Mouse (Mus musculus) cerebellum, adult 2 months (tissue): ENCODE measurements around the gene Htt. TPM values are rescaled to one million over a fixed set of nuclear protein-coding genes. Genes with fewer than 3 reads are reported as not detected.
A peak's percentile ranks its signal among the peaks of the same experiment; 100 is the strongest.

Source experiments
- DNase-seq, 2 experiments: peaks; one replicate each; pipeline ENCODE4 v3.0.0; 2021
- H3K27ac ChIP-seq: fragments of 200-500 bp; 2 replicates; pipeline ENCODE4 v1.5.1; 2012; ENCODE audit warnings: low read length, control low read depth, inconsistent platforms; ENCODE audit not compliant: insufficient read depth
- H3K27me3 ChIP-seq: fragments of 200-500 bp; 2 replicates; pipeline ENCODE4 v1.6.1; 2012; ENCODE audit warnings: inconsistent platforms, mild to moderate bottlenecking, low read length, moderate library complexity; ENCODE audit not compliant: control insufficient read depth, insufficient read depth
- H3K4me1 ChIP-seq: fragments of 200-500 bp; 2 replicates; pipeline ENCODE4 v1.6.1; 2011; ENCODE audit warnings: low read length; ENCODE audit not compliant: control insufficient read depth, insufficient read depth
- H3K4me3 ChIP-seq: fragments of 200-500 bp; replicated peaks from 2 replicates; pipeline ENCODE3; 2011; ENCODE audit warnings: mild to moderate bottlenecking, low read depth, low read length, control low read depth; ENCODE audit not compliant: insufficient read depth
- CTCF ChIP-seq: fragments of 200-500 bp; IDR thresholded peaks from 2 replicates; pipeline ENCODE4 v1.5.1; 2011; ENCODE audit warnings: low read depth, mild to moderate bottlenecking, control low read depth, low read length, moderate library complexity, borderline replicate concordance; ENCODE audit not compliant: insufficient read depth
- POLR2A ChIP-seq: fragments of 200-500 bp; IDR thresholded peaks from 2 replicates; pipeline ENCODE4 v1.6.1; 2011; ENCODE audit warnings: low read length, control low read depth, borderline replicate concordance; ENCODE audit not compliant: insufficient read depth
- WGBS: fragments of 180-500 bp; shearing (Covaris S2); methylation state at CpG from one replicate; pipeline ENCODE4 v1.1.7; 2018; 5-methylcytosine and 5-hydroxymethylcytosine counted together
- polyA plus RNA-seq: library from polyadenylated mRNA; depleted of rRNA; stranded (reverse); fragments of >200 nt; gene quantifications from 2 replicates; pipeline ENCODE4 v1.2.3, GENCODE M21; 2012

Htt gene
- polyA plus RNA-seq, 1 experiment: 45.4 TPM

DNA sequence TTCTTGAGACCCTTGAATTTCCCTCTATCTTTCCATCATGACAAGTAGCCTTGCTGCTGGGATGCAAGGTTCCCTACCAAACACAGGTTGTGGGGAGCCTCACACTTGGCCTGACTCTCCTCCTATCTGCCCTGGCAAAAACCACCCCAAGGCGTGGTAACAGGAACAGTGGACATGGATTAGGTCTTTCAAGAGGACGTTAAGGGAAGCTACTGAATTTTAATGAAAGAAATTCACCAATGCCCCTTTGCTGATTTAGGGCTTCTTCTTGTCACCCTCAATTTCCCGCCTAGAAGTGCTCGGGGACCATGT is 148.9 kb downstream of the Htt start:
- TF ChIP-seq CTCF (no peak), POLR2A (no peak)
- 88% methylated on average over 4 of the region's 4 CpGs for WGBS
- no peak for DNase-seq

DNA sequence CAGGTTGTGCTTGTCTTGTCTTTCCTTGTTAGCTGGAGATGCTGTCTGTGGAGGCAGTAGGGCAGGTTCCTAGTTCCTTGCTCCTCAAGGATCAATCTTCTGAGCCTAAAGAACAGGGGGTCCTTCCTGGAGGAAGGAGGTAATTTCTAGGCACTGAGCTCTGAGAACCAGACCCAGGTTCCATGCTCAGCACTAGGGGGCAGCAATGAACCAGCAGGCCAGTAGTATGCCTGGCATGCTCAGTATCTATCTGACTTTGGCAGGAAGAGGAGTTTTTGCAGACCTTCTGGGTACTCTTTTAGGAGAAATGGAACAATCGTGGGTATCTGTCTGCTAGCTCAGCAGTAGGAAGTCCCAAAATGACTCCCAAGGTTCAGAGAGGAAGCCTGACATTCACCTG is 154.3 kb downstream of the Htt start:
- peaks cover 2% of the 10 kb centered on the region; the same call in 1 of the 2 replicates for H3K4me1 ChIP-seq
- no peaks in the 10 kb centered on the region for H3K27me3 ChIP-seq
- peak; percentile 48 to 63 for DNase-seq
- no peak overlapping the region for H3K27ac ChIP-seq
- 3% methylated on average over 1 of the region's 1 CpGs for WGBS
- no peak overlapping the region for H3K4me3 ChIP-seq
- TF ChIP-seq CTCF (peak; percentile 85), POLR2A (no peak)

More for the DNA sequence above, 148.9 kb downstream of the Htt start:
- no peak overlapping the region for H3K4me3 ChIP-seq
- no peaks in the 10 kb centered on the region for H3K27me3 ChIP-seq
- peaks cover 2% of the 10 kb centered on the region; the same call in 1 of the 2 replicates for H3K4me1 ChIP-seq
- H3K27ac ChIP-seq: no peak overlapping the region

DNA sequence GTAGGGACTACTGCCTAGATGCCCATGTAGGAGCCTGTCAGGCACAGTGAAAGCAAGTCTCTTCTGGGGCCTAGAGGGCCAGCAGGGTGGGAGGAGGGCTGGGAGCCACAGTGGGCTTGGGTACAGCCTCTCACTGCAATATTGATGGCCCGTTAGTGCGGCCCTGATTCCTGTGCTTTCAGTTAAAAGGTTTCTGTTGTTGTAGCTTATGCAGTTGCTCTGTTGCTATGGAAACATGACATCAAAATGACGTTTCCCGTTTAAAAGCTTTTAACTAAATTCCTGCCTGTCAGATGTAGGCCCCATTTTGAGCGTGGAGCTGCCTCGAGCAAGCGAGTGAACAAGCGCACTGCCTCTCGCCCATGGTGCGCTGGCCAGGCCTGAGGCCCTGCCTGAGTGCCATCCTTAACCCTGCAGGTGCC is 155.7 kb downstream of the Htt start:
- Histone ChIP-seq H3K27me3 (no peaks in the 10 kb centered on the region), H3K4me3 (no peak overlapping the region), H3K27ac (no peak overlapping the region), H3K4me1 (peaks cover 2% of the 10 kb centered on the region; the same call in 1 of the 2 replicates)
- no peak for TF ChIP-seq CTCF
- 68% methylated on average over 10 of the region's 10 CpGs for WGBS
- DNase-seq: no peak

DNA sequence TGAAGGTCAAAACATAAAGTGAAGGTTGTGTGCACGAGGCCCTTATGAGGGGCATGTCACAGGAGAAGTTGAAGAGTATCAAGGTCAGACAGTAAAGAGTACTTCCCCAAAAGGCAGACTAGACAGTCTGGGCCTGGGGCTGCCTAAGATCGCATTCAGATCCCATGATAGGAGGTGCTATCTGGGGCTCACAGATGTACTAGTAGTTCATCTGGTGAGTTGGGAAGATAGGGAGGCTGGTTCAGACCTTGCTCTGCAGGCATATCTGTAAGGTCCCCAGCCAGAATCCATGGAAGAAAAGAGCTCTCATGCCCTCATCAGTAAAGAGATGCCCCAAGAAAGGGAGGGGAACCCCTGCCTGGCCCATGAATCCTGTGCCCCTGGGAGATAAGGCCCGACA is 157.2 kb downstream of the Htt start:
- Histone ChIP-seq H3K4me1 (no peaks in the 10 kb centered on the region), H3K4me3 (no peak overlapping the region), H3K27ac (no peak overlapping the region), H3K27me3 (no peaks in the 10 kb centered on the region)
- TF ChIP-seq CTCF (no peak), POLR2A (no peak)
- 87% methylated on average over 3 of the region's 3 CpGs for WGBS
- DNase-seq: no peak

DNA sequence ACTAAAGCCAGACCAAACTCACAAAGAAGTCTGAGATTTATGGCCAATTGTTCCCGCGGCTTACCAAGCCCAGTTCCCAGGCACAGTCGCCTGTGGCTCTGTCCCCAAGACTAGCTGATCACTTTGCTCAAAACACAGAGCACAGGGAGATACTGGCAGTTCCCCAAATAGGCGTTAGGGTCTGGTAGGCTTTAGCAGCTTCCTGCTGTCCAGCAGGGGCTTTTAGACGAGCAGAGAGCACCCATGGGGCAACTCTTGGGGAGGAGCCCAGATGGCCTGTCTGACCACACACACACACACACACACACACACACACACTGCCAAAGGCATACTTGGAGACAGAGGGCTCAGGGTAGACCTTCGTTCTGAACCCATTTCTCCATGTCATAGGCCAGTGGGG is 161.0 kb downstream of the Htt start:
- Histone ChIP-seq H3K27me3 (no peaks in the 10 kb centered on the region), H3K4me1 (no peaks in the 10 kb centered on the region), H3K4me3 (no peak overlapping the region), H3K27ac (no peak overlapping the region)
- DNase-seq: no peak
- WGBS: 29% methylated on average over 6 of the region's 6 CpGs
- no peak for TF ChIP-seq POLR2A
- TF ChIP-seq CTCF: 0 out of 2 replicates have a peak, but pooled peaks have one; percentile 1

DNA sequence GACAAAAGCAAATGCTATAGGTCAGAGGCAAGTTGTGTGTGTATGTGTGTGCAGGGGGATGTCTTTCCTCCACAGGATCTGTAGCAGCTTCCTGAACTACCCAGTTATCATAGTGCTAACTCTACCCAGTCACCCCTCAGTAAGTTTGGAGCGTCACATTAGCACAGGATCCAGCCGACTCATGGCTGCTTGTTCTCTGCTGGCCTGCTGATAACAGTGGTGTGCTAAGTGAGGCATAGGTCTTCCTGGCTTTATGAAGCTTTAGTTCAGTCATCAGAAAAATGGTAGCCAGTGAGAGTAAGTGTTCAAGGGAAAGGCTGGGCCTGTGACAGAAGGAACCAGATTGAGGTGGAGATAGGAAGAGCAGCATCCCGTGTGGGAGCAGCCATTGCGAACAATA is 162.4 kb downstream of the Htt start:
- Histone ChIP-seq H3K27ac (no peak overlapping the region), H3K4me1 (no peaks in the 10 kb centered on the region), H3K27me3 (no peaks in the 10 kb centered on the region), H3K4me3 (no peak overlapping the region)
- no peak for DNase-seq
- no peak for TF ChIP-seq CTCF
- TF ChIP-seq POLR2A: no peak
- WGBS: 84% methylated on average over 4 of the region's 4 CpGs

DNA sequence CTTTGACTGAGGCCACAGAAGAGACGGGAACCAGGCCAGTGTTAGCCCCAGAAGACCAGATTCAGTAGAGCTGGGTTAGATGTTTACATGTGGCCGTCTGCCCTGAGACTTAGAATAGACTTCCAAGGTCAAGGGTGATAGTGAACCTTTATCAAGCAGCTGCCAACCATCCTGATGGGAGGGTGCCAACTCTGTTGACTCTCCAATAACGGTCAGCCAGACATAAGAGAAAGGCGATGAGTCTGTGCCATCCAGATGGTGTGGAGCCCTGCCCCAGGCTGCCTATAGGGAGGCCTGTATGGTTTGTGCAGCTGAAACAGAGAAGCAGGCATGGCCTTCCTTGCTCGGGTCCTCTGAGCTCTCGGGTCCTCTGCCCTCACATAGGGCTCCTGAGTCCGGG is 163.0 kb downstream of the Htt start:
- H3K27ac ChIP-seq: no peak overlapping the region
- H3K27me3 ChIP-seq: no peaks in the 10 kb centered on the region
- H3K4me3 ChIP-seq: no peak overlapping the region
- DNase-seq: no peak
- 37% methylated on average over 7 of the region's 7 CpGs for WGBS
- TF ChIP-seq CTCF (no peak), POLR2A (no peak)
- no peaks in the 10 kb centered on the region for H3K4me1 ChIP-seq

DNA sequence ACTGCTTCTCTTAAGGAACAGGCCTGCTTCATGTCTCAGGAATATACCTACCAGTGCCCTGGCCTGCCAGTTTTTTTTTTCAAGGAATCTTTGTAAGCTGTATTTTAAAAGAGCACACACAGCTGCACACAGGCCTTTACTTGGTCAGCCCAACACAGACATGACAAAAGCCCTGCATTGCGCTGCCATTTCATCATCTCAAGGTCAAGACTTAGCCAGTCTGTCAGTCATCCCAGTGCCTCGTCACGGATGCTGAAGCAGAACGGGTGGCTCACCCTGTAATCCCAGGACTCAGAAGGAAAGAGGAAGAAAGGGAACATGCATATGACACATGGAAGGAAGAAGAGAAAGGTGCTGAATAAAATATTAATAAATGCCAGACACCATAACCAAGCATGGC is 166.1 kb downstream of the Htt start:
- Histone ChIP-seq H3K27me3 (no peaks in the 10 kb centered on the region), H3K4me1 (no peaks in the 10 kb centered on the region), H3K4me3 (no peak overlapping the region), H3K27ac (no peak overlapping the region)
- TF ChIP-seq POLR2A (no peak), CTCF (no peak)
- DNase-seq: no peak
- WGBS: 91% methylated on average over 4 of the region's 4 CpGs
